Comparison of ENCODE assay signal across 8 mouse cellular contexts in genomic region chr7:143070506-143071070, GRCm38 (mm10). TPM values are rescaled to one million over a fixed set of nuclear protein-coding genes. Genes with fewer than 3 reads are reported as not detected.
DNase-seq lines count a peak whose midpoint lies in the region; ATAC-seq lines count a peak whose summit lies in the region.

No protein-coding gene starts in this region.

- no peak for ATAC-seq in neural tube, embryonic 11.5 days (ENCODE audit: insufficient read depth, low FRiP score, low TSS enrichment)
- no peak for ATAC-seq in limb, embryonic 13.5 days (ENCODE audit: low FRiP score, low read depth)
- no peak for ATAC-seq in stomach, embryonic 15.5 days (ENCODE audit: insufficient read depth, low FRiP score, low read depth)

- H3K27me3 ChIP-seq in neural tube, embryonic 11.5 days (ENCODE audit: control insufficient read depth, insufficient read depth, low read length) = no peaks in the 10 kb centered on the region
- no peaks in the 10 kb centered on the region for H3K27me3 ChIP-seq in limb, embryonic 13.5 days
- no peaks in the 10 kb centered on the region for H3K27me3 ChIP-seq in stomach, embryonic 15.5 days (replicated peaks)

- peak overlapping the region; percentile 55 for H3K4me3 ChIP-seq in neural tube, embryonic 11.5 days (ENCODE audit: low read depth, low read length)
- peak overlapping the region; percentile 86 for H3K4me3 ChIP-seq in limb, embryonic 13.5 days
- peak overlapping the region; percentile 82 for H3K4me3 ChIP-seq in stomach, embryonic 15.5 days (replicated peaks)

- WGBS in neural tube, embryonic 11.5 days = 92% methylated on average over 10 of the region's 10 CpGs
- WGBS in limb, embryonic 13.5 days = 91% methylated on average over 10 of the region's 10 CpGs
- WGBS in stomach, embryonic 15.5 days = 85% methylated on average over 10 of the region's 10 CpGs

- no peaks in the 10 kb centered on the region for H3K9me3 ChIP-seq in neural tube, embryonic 11.5 days (ENCODE audit: control insufficient read depth, low read length)
- H3K9me3 ChIP-seq in limb, embryonic 13.5 days = no peaks in the 10 kb centered on the region
- no peaks in the 10 kb centered on the region for H3K9me3 ChIP-seq in stomach, embryonic 15.5 days

- peak overlapping the region; percentile 58 for H3K9ac ChIP-seq in neural tube, embryonic 11.5 days (ENCODE audit: low read length)
- peak overlapping the region; percentile 94 for H3K9ac ChIP-seq in limb, embryonic 13.5 days
- H3K9ac ChIP-seq in stomach, embryonic 15.5 days = peak overlapping the region; percentile 76

- H3K4me2 ChIP-seq in neural tube, embryonic 11.5 days (ENCODE audit: low read depth) = peak overlapping the region; percentile 78
- H3K4me2 ChIP-seq in limb, embryonic 13.5 days (replicated peaks) = peak overlapping the region; percentile 99
- peak overlapping the region; percentile 91 for H3K4me2 ChIP-seq in stomach, embryonic 15.5 days

- no peak overlapping the region for H3K27ac ChIP-seq in neural tube, embryonic 11.5 days (ENCODE audit: low read depth, low read length)
- H3K27ac ChIP-seq in limb, embryonic 13.5 days = no peak overlapping the region; the same call in 1 of the 2 replicates
- peak overlapping the region; percentile 92; the same call in 1 of the 2 replicates for H3K27ac ChIP-seq in stomach, embryonic 15.5 days

- H3K4me1 ChIP-seq in neural tube, embryonic 11.5 days (ENCODE audit: control insufficient read depth, insufficient read depth, low read length) = peaks cover 18% of the 10 kb centered on the region
- H3K4me1 ChIP-seq in limb, embryonic 13.5 days = peaks cover 28% of the 10 kb centered on the region
- H3K4me1 ChIP-seq in stomach, embryonic 15.5 days = peaks cover 23% of the 10 kb centered on the region

- H3K36me3 ChIP-seq in neural tube, embryonic 11.5 days (ENCODE audit: control insufficient read depth, insufficient read depth, low read length) = peaks cover 10% of the 10 kb centered on the region
- H3K36me3 ChIP-seq in limb, embryonic 13.5 days = peaks cover 65% of the 10 kb centered on the region
- H3K36me3 ChIP-seq in stomach, embryonic 15.5 days = peaks cover 27% of the 10 kb centered on the region

- peak; percentile 66 for DNase-seq in cerebellum, adult 9-11 months
- DNase-seq in cerebellum, adult 8-10 months = no peak
- no peak for DNase-seq in neural tube, embryonic 11.5 days (ENCODE audit: low spot score)
- DNase-seq in neural tube, embryonic 10.5 days (ENCODE audit: extremely low spot score, low spot score) = no peak
- no peak for DNase-seq in layer of hippocampus, adult 18-20 months (ENCODE audit: low spot score in 2 of 2)
- no peak for DNase-seq in adrenal gland, postnatal 25 days

RNA-seq across cellular contexts. Expression of gene Tssc4, which starts 1.5 kb away (rescaled TPM):
- polyA plus RNA-seq in neural tube, embryonic 11.5 days (2014; fragmentation: Nextera tagmentation; extraction: Ambion mirVana) = 68.8 and 70.2 TPM in 2 replicates
- polyA plus RNA-seq in limb, embryonic 13.5 days (2015; fragmentation: Nextera tagmentation; extraction: Ambion mirVana) = 112 and 115 TPM in 2 replicates
- 78.7 and 84.8 TPM in 2 replicates for polyA plus RNA-seq in stomach, embryonic 15.5 days (2015; fragmentation: Nextera tagmentation; extraction: Ambion mirVana)
- total RNA-seq in layer of hippocampus, adult 18-20 months (2021) = 10 to 100 TPM; 39.1 to 48.2 TPM
- 32.2 and 32.7 TPM in 2 replicates for total RNA-seq in adrenal gland, postnatal 25 days (2021)

RNA-seq across cellular contexts. Expression of gene Cd81, which starts 18.0 kb away (rescaled TPM):
- 282 and 291 TPM in 2 replicates for polyA plus RNA-seq in neural tube, embryonic 11.5 days (2014; fragmentation: Nextera tagmentation; extraction: Ambion mirVana)
- 532 and 537 TPM in 2 replicates for polyA plus RNA-seq in limb, embryonic 13.5 days (2015; fragmentation: Nextera tagmentation; extraction: Ambion mirVana)
- 551 and 575 TPM in 2 replicates for polyA plus RNA-seq in stomach, embryonic 15.5 days (2015; fragmentation: Nextera tagmentation; extraction: Ambion mirVana)
- 100 to 1,000 TPM; 459 to 481 TPM for total RNA-seq in layer of hippocampus, adult 18-20 months (2021)
- total RNA-seq in adrenal gland, postnatal 25 days (2021) = 757 and 789 TPM in 2 replicates

RNA-seq across cellular contexts. Expression of gene Trpm5, which starts 23.9 kb away (rescaled TPM):
- 0.68 and 0.77 TPM in 2 replicates for polyA plus RNA-seq in neural tube, embryonic 11.5 days (2014; fragmentation: Nextera tagmentation; extraction: Ambion mirVana)
- 20.9 and 22.1 TPM in 2 replicates for polyA plus RNA-seq in limb, embryonic 13.5 days (2015; fragmentation: Nextera tagmentation; extraction: Ambion mirVana)
- 14.1 and 16.0 TPM in 2 replicates for polyA plus RNA-seq in stomach, embryonic 15.5 days (2015; fragmentation: Nextera tagmentation; extraction: Ambion mirVana)
- total RNA-seq in layer of hippocampus, adult 18-20 months (2021) = under 1 TPM in 1 of 2 experiments, not detected in 1; 0.07 TPM
- total RNA-seq in adrenal gland, postnatal 25 days (2021) = 0.24 TPM in 1 of 2 replicates, not detected in the other

RNA-seq across cellular contexts. Expression of gene Kcnq1, which starts 35.6 kb away (rescaled TPM):
- polyA plus RNA-seq in neural tube, embryonic 11.5 days (2014; fragmentation: Nextera tagmentation; extraction: Ambion mirVana) = 1.6 and 1.7 TPM in 2 replicates
- polyA plus RNA-seq in limb, embryonic 13.5 days (2015; fragmentation: Nextera tagmentation; extraction: Ambion mirVana) = 0.61 and 0.87 TPM in 2 replicates
- polyA plus RNA-seq in stomach, embryonic 15.5 days (2015; fragmentation: Nextera tagmentation; extraction: Ambion mirVana) = 9.1 and 13.2 TPM in 2 replicates
- under 1 TPM; 0.28 to 0.40 TPM for total RNA-seq in layer of hippocampus, adult 18-20 months (2021)
- total RNA-seq in adrenal gland, postnatal 25 days (2021) = 3.5 and 3.6 TPM in 2 replicates
